Mouse (Mus musculus) fat pad, adult 2 months (tissue): ENCODE data around the gene Ndel1.

Experiments
- DNase-seq: peaks from one replicate; pipeline ENCODE4 v3.0.0-alpha.2; 2011; ENCODE audit warnings: low read depth, low spot score; ENCODE audit errors: extremely low read depth

Gene Ndel1

GRCm38 (mm10) chr11:68893911-68894464 lies 22.3 kb upstream of the Ndel1 start:
- DNase-seq = no peak

DNA sequence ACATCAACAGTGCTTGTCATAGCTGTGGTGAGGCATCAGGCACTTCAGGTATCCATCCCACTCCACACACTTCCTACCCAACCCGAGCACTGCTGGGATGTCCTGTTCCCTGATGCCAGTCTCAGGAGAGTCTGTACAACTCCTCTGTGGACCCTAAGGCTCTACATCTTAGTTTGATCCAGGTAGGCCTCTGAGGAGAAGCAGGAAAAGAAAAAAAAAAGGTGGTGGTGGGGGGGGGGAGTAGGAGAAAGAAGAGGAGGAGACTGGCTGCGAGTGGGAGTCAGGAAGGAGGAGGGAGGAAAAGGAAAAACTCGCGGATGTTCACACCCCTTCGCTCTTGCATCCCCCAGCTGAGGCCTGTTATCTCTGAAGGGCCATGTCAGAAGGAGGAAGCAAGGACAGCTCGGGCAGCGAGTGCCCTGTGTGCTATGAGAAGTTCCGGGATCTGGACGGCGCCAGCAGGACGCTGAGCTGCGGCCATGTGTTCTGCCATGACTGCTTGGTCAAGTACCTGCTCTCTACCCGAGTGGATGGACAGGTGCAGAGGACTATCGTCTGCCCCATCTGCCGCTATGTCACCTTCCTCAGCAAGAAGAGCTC lies 20.7 kb upstream of the Ndel1 start:
- no peak for DNase-seq

DNA sequence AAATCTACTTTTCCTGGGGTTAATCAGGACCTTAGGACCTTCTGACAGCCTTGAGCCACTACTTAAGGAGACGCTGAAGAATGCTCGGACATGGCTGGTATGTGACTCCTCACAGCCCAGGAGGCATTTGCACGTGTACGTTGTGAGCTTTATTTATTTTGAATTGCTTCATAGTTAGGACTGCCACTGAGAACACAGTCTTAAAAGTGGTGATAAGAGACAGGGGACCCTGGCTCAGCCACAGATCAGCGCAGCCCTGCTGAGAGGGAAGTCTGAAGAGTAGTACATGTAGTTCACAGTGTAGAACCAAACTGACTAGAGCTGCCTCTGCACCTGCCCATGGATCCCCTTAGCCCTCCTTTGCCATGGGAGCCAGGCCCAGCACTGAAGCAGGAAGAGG lies 20.2 kb upstream of the Ndel1 start:
- DNase-seq = no peak

DNA sequence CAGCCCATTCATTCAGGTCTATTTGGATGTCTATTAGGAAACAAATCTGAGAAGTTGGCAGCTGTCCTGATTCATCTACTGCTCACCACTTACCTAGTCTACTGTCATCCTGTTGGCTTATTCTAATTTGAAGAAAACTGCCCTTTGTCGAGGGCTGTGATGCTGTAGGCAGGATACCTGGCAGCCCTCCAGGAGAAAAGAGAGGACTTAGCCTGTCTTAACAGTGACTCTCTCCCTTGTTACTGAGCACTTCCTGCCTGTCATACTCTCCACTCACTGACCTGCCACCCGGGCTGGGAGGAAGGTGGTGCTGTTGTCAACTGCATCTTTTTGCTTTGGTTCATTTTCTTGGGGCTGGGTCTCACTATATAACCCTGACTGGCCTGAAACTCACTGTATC lies 19.0 kb upstream of the Ndel1 start:
- DNase-seq = no peak

DNA sequence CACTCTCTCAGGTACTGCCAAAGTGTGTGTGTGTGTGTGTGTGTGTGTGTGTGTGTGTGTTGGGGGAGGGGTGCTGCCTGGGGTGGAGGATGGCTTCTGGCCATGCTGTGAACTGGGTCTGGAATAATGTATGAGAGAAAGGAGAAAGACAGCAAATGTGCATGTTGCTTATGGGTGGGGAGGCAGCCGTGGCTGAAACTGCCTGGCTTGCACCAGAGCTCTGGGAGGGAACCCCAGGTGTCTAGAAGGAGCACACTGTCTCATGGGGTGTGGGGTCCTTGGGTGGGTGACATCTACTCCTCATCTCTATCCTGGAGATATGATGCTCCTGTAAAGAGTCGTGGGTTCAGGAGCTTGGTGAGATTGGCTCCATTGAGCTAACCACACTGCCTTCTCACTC lies 17.0 kb upstream of the Ndel1 start:
- DNase-seq = no peak

DNA sequence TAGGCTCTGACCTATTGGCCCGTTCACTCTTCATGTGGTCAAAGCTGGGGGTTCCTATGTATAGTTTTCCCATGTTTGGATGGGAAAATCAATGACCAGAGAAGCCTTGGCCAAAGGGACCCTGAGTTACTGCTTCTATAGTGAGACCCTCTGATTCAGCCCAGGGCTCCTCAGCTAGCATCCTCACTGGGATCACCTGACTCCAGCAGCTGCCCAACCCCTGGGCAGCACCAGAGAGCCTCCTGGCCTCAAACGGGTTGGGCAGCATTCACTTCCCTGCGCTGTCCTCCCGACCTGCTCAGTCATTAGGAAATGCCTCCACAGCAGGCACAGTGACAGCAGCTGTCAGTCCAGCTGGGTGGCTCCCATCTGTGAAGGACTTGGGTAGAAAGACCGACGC lies 16.6 kb upstream of the Ndel1 start, which contains the start of gene Rnf222:
TSS of gene Rnf222 (plus strand) at position 301 of the 400 bp plus-strand sequence.
- no peak for DNase-seq

- DNase-seq = peak; percentile 56
Observed at GRCm38 (mm10) chr11:68886091-68886490, 14.4 kb upstream of the Ndel1 start.

- DNase-seq = no peak
Observed at GRCm38 (mm10) chr11:68884368-68884767, 12.7 kb upstream of the Ndel1 start.

- DNase-seq = no peak
Observed at GRCm38 (mm10) chr11:68883843-68884242, 12.2 kb upstream of the Ndel1 start.

- no peak for DNase-seq
Observed at GRCm38 (mm10) chr11:68882107-68882506, 10.4 kb upstream of the Ndel1 start.

DNA sequence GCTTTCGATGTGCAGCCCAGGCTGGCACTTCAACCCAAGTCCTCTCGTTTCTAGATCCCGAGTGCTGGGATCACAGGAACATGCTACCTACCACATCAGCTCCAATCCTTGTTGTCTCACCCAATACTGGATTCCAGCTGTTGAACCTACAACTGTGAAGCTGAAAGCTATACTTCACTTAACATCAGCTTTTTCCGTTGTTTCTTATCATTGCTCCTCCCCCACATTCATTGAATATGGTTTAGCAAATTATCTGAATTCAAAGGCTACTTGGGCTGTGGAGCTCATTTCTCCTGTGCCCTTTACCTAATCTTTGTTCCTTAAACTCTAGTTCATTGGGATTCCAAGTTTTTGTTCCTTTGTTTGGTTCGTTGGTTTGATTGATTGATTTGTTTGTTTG lies 7.2 kb upstream of the Ndel1 start:
- no peak for DNase-seq

GRCm38 (mm10) chr11:68874841-68875240 lies 3.2 kb upstream of the Ndel1 start:
- DNase-seq = no peak

DNA sequence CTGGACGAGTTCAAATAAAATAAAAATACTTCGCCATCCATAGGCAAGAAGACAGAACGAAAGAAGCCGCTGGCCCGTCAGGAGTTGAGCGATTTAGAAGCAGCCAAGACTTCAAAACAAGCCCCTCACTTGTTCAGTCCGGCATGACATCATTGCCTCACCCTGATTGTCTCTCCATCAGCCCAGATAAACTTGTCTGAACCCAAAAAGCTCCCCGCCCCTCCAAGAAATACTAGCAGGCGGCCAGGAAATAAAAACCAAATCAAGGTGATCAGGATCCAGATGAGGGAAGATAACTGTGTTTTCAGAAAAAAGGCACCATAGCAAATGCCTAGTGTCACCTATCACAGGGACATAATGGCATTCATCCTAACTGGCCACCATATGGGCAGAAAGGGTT lies 381 bp downstream of the Ndel1 start:
- DNase-seq = no peak

DNA sequence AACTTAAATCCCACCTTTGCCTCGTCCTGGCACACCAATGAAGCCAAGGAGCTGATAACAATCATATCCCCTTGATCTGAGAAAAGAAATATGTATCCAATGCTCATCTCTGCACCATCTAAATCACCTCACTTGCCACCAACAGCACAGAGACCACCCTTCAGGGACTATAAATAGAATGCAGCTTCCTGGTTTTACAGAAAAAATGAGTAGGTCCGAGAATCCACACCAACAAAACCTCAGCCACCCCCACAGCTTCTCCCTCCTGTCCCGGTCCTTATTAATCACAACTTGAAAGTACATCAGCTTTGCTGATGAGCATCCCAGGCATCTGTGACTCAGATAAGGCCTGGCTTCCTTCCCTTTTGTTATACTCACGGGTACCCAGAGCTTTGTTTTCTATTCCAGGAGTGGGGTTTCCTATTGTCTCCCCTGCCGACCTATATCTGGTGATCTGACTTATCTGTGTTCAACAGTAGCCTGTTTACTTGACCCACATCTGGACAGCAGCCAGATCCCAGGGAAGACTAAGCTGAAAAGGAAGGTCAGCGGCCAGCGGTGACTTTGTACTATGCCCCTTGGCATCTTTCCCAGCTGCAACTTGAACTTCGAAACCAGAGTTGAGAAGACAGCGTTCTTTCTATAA lies 7.0 kb downstream of the Ndel1 start:
- no peak for DNase-seq

- no peak for DNase-seq
Observed at GRCm38 (mm10) chr11:68863631-68864091, 8.0 kb downstream of the Ndel1 start.

DNA sequence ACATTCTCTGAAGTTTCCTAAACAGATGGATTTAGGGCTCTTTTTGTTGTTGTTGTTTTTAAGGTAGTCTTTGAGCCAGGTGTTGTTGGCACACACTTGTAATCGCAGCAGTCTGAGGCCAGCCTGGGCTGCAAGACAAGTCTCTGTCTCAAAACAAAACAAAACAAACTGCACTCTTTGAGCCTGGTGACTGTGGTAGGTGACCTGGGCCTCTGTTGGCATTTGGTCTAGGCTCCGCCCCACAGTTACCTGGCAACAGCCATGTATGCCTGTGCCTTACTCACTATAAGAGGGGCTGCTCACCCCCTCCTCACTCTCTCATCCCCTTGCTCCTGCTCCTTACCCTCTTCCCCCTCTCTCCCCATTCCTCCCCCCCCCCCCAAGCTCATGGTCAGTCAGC lies 9.4 kb downstream of the Ndel1 start:
- no peak for DNase-seq

- no peak for DNase-seq
Observed at GRCm38 (mm10) chr11:68859943-68860593, 11.6 kb downstream of the Ndel1 start.

- no peak for DNase-seq
Observed at GRCm38 (mm10) chr11:68857329-68857728, 14.3 kb downstream of the Ndel1 start.

DNA sequence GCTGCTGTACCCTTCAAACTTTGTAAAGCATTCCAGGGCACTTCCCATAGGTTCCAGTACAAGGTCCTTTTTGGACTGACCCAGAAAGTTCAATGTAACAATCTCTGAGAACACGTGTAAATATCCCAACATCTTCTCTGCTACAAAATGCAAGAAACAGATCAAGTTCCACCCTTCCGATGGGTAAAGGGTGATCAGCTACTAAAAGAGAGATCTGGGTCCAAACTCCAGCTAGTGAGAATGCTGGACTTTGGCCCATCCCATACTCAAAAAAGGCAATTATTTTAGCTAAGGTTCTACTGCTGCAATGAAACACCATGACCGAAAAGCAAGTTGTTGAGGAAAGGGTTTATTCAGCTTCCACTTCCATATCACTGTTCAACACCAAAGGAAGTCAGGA lies 17.0 kb downstream of the Ndel1 start:
- no peak for DNase-seq

DNA sequence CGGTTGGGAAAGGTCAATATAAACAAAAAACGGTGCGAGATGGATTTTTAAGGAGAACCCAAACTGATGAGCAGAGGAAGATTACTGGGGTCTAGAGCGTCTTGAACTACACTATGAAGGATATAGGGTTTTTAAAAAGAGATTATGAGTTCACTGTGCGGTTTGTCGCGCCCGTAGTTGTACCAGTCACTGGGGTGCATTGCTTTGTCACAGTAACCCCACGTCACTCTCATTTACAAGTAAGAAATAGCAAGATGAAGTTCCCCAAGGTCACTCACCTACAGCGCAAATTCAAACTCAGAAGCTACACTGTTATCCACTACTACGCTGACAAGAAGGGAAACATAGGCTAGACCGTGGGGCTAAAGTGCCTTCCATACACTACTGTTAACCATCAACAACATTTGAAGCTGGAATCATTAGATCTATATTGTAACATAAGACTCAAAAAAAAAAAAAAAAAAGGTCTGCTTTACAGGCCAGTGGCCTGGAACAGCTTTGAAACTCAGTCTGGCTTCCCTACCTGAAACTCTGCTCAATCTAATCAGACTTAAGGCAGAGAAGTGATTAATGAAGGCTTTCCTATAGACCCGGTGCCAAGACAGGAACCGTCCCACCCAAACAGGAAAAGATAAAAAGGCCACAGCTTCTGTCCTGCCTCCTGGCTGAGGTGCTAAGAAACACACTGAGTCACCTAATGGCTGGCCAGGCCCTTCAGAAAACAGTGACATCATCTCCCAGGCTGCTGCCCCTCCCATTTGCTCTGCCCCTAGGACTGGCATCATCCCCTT lies 17.9 kb downstream of the Ndel1 start:
- DNase-seq = no peak

- DNase-seq = no peak
Observed at GRCm38 (mm10) chr11:68852932-68853409, 18.7 kb downstream of the Ndel1 start.
